In the genomic region with DNA sequence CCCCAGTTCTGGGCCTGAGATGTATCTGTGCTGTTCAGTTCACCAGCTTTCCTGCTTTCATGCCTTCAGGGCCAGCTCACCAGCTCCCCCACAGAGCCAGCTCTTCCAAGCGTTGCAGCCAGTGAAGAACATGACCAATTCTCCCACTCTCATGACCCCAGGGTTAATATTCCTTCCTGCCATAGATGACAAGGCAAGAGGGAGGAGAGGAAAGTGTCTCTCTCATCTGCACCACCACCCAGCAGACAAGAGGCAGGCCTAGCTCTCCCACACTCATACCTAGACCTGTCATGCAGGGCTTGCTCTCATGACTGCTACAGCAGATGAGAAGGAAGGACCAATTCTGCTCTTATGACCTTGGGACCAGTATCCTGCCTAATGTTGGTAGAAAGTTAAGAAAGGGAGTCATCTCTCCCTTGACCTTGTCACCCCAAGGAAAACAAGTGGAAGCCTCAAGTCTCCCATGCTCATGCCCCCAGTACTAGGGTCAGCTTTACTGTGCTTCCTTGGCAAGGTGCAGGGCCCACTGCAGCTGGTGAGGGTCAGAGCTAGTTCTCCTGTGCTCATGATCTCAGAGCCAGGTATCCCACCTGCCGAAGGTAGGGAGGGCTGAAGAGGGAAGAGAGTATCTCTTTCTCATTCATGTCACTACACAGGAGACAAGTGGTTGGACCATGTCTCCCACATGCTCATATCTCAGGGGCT, we compare ENCODE assay signal across 25 mouse cellular contexts.
A peak's percentile ranks its signal among the peaks of the same experiment; 100 is the strongest.
DNase-seq lines count a peak whose midpoint lies in the region; ATAC-seq and TF ChIP-seq lines count a peak whose summit lies in the region.
"Had no signal": no experiment of that assay in that cellular context is flagged by ENCODE, and none has a peak within 500 bp of the region (broad histone marks: within the 10 kb centered on the region; RNA-seq: fewer than 3 reads in every experiment).

No protein-coding gene starts in this region.

- no peak overlapping the region for H3K4me2 ChIP-seq in kidney, embryonic 14.5 days (replicated peaks; ENCODE audit: low read depth, low read length)
- H3K4me2 ChIP-seq in kidney, postnatal 0 days (ENCODE audit: low read length), result no peak overlapping the region
- H3K4me2 ChIP-seq: embryonic facial prominence, embryonic 12.5 days; embryonic facial prominence, embryonic 15.5 days; heart, embryonic 12.5 days; heart, embryonic 15.5 days; hindbrain, embryonic 15.5 days had no signal

- DNase-seq in kidney, postnatal 36 days, result no peak
- DNase-seq in kidney, postnatal 0 days (ENCODE audit: low spot score), result peak; percentile 46
- DNase-seq in kidney, postnatal 14 days, result no peak
- peak; percentile 17 for DNase-seq in Muller cell, postnatal 12 days (ENCODE audit: inconsistent ontology term)
- DNase-seq in brain, adult 2 months (ENCODE audit: low read depth, low spot score), result peak; percentile 10
- DNase-seq: adrenal gland, adult 8-10 months; adrenal gland, postnatal 25 days; cerebellum, adult 18-20 months; cerebellum, adult 9-10 months; cerebellum, postnatal 14 days; forebrain, postnatal 0 days; gastrocnemius, adult 2 months; gastrocnemius, postnatal 14 days; heart, adult 18-20 months; heart, postnatal 10 days; heart, postnatal 4 days had no signal

- H3K27me3 ChIP-seq in kidney, embryonic 14.5 days (ENCODE audit: control insufficient read depth, insufficient read depth, low read length), result no peaks in the 10 kb centered on the region
- H3K27me3 ChIP-seq in kidney, postnatal 0 days (ENCODE audit: insufficient read depth, low read length), result no peaks in the 10 kb centered on the region
- H3K27me3 ChIP-seq: embryonic facial prominence, embryonic 12.5 days; embryonic facial prominence, embryonic 15.5 days; heart, embryonic 12.5 days; heart, embryonic 15.5 days; hindbrain, embryonic 15.5 days had no signal

- no peaks in the 10 kb centered on the region for H3K9me3 ChIP-seq in kidney, embryonic 14.5 days (ENCODE audit: control insufficient read depth, low read length)
- no peaks in the 10 kb centered on the region for H3K9me3 ChIP-seq in kidney, postnatal 0 days (replicated peaks; ENCODE audit: low read length)
- H3K9me3 ChIP-seq: embryonic facial prominence, embryonic 12.5 days; embryonic facial prominence, embryonic 15.5 days; heart, embryonic 12.5 days; heart, embryonic 15.5 days; hindbrain, embryonic 15.5 days had no signal

- no peak overlapping the region for H3K27ac ChIP-seq in kidney, embryonic 14.5 days (ENCODE audit: low read depth, low read length)
- no peak overlapping the region for H3K27ac ChIP-seq in kidney, postnatal 0 days
- H3K27ac ChIP-seq: embryonic facial prominence, embryonic 12.5 days; embryonic facial prominence, embryonic 15.5 days; gastrocnemius, adult 2 months; heart, embryonic 15.5 days; hindbrain, embryonic 15.5 days had no signal

- H3K36me3 ChIP-seq in kidney, embryonic 14.5 days (ENCODE audit: control insufficient read depth, insufficient read depth, low read length), result no peaks in the 10 kb centered on the region
- H3K36me3 ChIP-seq in kidney, postnatal 0 days (ENCODE audit: insufficient read depth, low read length), result no peaks in the 10 kb centered on the region
- H3K36me3 ChIP-seq: embryonic facial prominence, embryonic 12.5 days; embryonic facial prominence, embryonic 15.5 days; heart, embryonic 12.5 days; heart, embryonic 15.5 days; hindbrain, embryonic 15.5 days had no signal

- TF ChIP-seq CTCF in kidney, postnatal 0 days (IDR thresholded peaks at IDR 0.05; ENCODE audit: low read depth), result no peak

- 53% methylated on average over 2 of the region's 2 CpGs for WGBS in kidney, embryonic 14.5 days
- 40% methylated on average over 2 of the region's 2 CpGs for WGBS in kidney, postnatal 0 days

- H3K4me1 ChIP-seq in kidney, embryonic 14.5 days (ENCODE audit: control insufficient read depth, insufficient read depth, low read length), result no peaks in the 10 kb centered on the region
- no peaks in the 10 kb centered on the region for H3K4me1 ChIP-seq in kidney, postnatal 0 days (replicated peaks; ENCODE audit: insufficient read depth, low read length)
- H3K4me1 ChIP-seq: embryonic facial prominence, embryonic 12.5 days; embryonic facial prominence, embryonic 15.5 days; heart, embryonic 12.5 days; heart, embryonic 15.5 days; hindbrain, embryonic 15.5 days had no signal

- H3K4me3 ChIP-seq in kidney, embryonic 14.5 days (ENCODE audit: low read length), result no peak overlapping the region
- no peak overlapping the region for H3K4me3 ChIP-seq in kidney, postnatal 0 days (replicated peaks; ENCODE audit: low read depth, low read length)
- H3K4me3 ChIP-seq: embryonic facial prominence, embryonic 12.5 days; embryonic facial prominence, embryonic 15.5 days; gastrocnemius, adult 2 months; heart, embryonic 12.5 days; heart, embryonic 15.5 days; hindbrain, embryonic 15.5 days had no signal

- H3K9ac ChIP-seq in kidney, embryonic 14.5 days (ENCODE audit: low read depth, low read length), result no peak overlapping the region
- H3K9ac ChIP-seq in kidney, postnatal 0 days (ENCODE audit: low read depth, low read length), result no peak overlapping the region
- H3K9ac ChIP-seq: embryonic facial prominence, embryonic 12.5 days; embryonic facial prominence, embryonic 15.5 days; forebrain, postnatal 0 days; heart, embryonic 12.5 days; heart, embryonic 15.5 days; hindbrain, embryonic 15.5 days had no signal

- ATAC-seq in kidney, embryonic 14.5 days (ENCODE audit: low FRiP score, low TSS enrichment), result peak; percentile 85
- ATAC-seq in kidney, postnatal 0 days (replicated peaks; ENCODE audit: low FRiP score, low read depth), result peak; percentile 78
- ATAC-seq: activated CD4-positive, CD25-positive, alpha-beta regulatory T cell, adult 4 months; CD4-positive, CD25-positive, alpha-beta regulatory T cell, adult 4 months; forebrain, embryonic 14.5 days; forebrain, postnatal 0 days had no signal

Comparison
In these comparisons a context has a peak if more than half of its experiments do, and no peak if none do; other contexts are left out.
1. DNase-seq: peak in kidney, postnatal 0 days (single experiment), Muller cell, postnatal 12 days (single experiment) and brain, adult 2 months (single experiment); none in kidney, postnatal 36 days (0 of 2) and kidney, postnatal 14 days (single experiment).